Mouse (Mus musculus) spleen, adult 12 weeks (tissue): Measurements from ENCODE around the gene Col18a1.
A peak's percentile ranks its signal among the peaks of the same experiment; 100 is the strongest.

Experiments used
- DNase-seq: peaks from one replicate; pipeline ENCODE4 v3.0.0; 2022; ENCODE audit warnings: low spot score

The Col18a1 gene

GRCm38 (mm10) chr10:77165963-77166717 lies at the start of gene Col18a1:
Col18a1 (minus strand) TSS chr10:77166548.
- DNase-seq, result no peak

- DNase-seq, result no peak
Observed at GRCm38 (mm10) chr10:77215641-77216040, 49.3 kb upstream of the Col18a1 start.

DNA sequence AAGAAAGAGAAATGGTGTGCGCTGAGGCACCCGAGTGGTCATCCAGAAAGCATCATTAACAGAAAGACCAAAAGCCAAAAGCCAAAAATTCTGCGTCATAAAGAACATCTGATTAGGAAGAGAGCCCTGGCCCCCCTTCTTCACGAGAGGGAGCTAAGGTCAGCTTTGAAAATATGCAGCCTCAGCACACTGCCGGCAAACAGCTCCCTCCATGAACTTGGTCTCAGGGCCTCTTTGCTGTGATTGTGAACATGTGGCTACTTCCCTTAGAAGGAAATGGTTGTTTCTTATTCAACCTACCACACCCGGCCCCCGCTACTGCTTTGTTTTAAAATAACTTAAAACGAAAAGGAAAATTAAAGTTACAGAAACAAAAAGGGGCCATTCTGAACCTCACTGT lies 48.2 kb upstream of the Col18a1 start:
- DNase-seq, result no peak

GRCm38 (mm10) chr10:77213483-77213882 lies 47.1 kb upstream of the Col18a1 start:
- DNase-seq, result no peak

GRCm38 (mm10) chr10:77212354-77213120 lies 46.2 kb upstream of the Col18a1 start:
- DNase-seq, result no peak

DNA sequence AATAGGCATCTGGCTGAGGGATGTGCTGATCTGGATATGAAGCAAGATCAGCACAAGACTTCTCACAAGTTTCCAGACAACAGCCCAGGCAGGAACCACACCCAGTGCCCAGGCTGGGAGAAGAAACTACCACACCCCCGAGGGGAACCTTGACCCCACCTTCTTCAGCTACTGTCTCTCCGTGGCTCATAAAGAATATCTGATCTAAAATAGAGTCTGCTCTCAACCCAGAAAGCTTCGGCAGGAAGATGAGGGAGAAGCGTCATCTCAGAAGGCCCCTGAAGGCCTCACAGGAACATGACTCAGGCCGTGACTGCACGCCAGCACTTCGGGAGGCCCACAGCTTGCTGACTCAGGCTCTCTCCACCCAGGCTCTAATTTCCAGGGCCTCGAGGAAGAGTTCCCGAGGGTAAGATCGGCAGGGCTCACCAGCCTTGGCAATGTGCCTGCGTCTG lies 44.8 kb upstream of the Col18a1 start:
- peak; percentile 29 for DNase-seq

DNA sequence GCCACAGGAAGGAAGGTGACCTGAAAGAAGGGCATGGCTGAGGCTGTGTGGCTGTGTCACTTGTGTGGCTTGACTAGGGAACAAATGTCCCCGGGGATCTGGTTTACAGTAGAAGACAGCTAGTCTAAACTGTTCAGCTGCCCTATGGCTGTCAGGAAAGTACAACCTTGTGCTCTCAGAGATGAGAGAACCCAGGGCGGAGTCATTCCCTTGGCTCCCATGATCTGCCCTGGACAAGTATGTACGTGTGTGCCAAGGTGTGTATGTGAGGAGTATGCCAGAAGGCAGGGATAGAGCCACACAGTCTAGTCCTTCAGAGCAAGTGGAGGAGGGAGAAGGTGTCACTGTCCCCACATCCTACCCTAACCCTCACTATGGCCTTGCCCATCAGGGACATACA lies 44.3 kb upstream of the Col18a1 start:
- no peak for DNase-seq

- DNase-seq, result no peak
Observed at GRCm38 (mm10) chr10:77209261-77209660, 42.9 kb upstream of the Col18a1 start.

DNA sequence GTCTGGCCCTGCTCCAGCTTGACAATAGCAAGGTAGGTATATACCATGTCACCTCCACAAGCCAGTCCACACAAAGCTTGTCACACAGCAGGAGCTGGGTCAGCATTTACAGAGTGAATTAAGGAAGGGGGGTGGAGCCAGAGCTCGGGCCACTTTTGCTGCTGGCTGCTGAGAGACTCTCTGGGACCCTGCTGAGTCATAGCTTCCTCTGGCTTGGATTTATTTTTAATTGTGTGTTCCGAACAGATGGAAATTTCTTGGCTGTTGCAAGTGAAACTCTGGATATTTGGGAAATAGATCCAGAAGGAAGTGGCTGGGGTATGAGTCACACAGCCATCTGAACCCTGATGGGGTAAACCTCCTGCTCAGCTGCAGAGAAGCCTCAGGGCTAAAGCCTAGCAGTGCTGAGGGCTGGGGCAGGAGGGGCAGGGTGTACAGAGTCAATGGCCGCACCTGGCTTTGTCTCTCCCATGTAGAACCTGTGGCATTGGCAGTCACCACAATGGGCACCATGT lies 40.3 kb upstream of the Col18a1 start:
- DNase-seq, result no peak

GRCm38 (mm10) chr10:77206134-77206533 lies 39.8 kb upstream of the Col18a1 start:
- no peak for DNase-seq

- no peak for DNase-seq
Observed at GRCm38 (mm10) chr10:77203960-77204359, 37.6 kb upstream of the Col18a1 start.

DNA sequence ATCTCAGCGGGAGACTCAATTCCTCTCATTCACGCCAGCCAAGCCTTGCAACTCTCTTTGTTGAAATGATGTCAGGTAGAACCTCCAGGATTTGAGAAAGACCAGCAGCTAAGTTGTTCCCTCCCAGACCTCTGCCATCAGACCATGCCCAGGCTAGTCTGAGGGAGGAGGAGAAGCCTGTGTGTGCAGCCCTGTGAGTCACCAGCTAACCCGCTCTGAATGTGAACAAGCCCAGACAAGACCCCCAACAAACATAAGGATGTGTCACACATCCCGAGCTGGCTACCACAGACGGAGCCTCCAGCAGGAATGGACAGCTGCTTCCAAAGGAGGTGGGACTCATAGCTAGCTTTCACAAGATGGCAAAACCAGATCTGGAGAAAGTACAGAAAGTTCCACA lies 35.6 kb upstream of the Col18a1 start:
- no peak for DNase-seq

GRCm38 (mm10) chr10:77200295-77200694 lies 33.9 kb upstream of the Col18a1 start:
- no peak for DNase-seq

- DNase-seq, result no peak
Observed at GRCm38 (mm10) chr10:77199229-77199628, 32.9 kb upstream of the Col18a1 start.

DNA sequence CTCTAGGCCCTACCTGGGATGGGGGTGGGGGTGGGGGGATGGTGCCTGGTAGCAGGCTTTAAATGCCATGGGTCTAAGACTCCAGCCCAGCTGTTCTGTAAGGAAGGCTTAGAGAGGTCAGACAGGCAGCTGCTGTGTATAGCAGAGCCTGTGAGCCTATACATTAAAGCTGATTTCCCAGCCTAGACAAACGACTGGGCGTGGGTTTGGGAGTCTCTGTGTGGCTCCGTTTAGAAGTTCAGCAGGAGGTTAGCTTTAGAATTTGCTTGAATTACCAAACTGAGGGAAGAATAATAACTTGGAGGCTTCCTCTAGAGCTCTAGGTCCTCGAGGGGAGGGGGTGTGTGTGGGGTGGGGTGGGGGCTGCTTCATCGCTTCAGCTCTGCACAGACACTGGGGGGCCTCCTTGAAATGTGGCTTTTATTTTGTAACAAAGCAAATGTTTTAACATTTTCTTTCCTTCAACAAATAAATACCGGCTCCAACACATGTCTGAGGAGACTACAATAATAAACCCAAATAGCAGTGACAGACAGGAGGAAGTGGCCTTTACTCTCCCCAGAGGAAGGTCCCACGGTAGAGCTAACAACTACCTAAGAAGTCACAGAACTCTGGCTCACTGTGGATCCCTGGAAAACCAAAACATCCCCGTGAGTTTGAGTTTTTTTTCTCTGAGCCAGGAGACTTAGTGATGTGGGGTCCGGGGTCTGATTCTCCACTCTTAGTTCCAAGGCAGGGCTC lies 31.3 kb upstream of the Col18a1 start:
- no peak for DNase-seq

DNA sequence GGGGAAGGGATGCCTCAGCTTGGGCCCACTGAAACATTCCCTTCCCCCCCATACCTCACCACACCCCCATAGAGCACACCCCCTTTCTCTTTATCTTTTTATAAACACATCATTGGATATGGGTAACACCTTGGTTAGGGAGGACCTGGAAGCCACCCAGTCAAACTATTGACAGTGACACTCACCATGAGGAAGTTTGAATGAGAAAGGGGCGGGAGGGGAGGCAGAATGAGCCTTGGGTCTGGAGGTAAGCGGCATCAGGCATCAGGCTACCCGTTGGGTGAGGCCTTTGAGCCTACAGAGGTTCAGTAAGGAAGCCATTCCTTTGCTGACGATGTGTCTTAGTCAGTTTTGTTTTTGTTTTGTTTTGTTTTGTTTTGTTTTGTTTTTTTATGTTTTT lies 30.3 kb upstream of the Col18a1 start:
- no peak for DNase-seq

- DNase-seq, result no peak
Observed at GRCm38 (mm10) chr10:77196115-77196514, 29.8 kb upstream of the Col18a1 start.

DNA sequence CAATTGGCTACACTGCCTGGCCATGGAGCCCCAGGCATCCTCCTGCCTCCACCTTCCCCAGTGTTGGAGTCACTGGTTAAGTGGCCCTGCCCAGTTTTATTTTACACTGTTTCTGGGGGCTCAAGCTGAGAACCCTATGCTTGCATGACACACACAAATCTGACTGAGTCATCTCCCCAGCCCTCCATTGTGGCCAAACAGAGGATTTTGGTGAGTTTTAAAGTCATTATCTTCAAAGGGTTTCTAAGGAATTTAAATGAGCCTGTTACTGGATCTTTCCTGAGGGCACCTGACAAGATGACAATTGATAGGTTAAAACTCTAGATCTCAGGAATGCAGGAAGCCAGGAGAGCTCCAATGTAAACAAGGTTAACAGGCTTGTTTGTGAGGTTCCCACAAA lies 27.1 kb upstream of the Col18a1 start:
- no peak for DNase-seq

DNA sequence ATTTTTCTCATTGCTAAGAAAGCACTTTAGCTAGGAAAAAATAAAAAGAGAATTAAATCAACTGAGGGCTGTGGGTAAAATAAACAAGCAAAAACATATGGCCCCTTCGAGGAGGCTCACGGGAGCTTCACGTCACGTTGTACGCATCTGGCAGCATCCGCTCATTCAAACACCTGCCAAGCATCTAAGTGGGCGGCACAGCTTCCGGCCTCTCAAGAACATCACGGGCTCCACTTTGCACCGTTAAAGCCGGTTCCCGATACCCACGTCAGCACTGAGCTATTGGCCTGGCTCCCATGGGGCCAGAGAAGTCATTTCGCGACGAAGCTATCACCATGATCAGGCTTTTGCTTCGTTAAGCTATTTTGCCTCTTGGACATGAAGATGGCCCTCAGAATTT lies 26.4 kb upstream of the Col18a1 start:
- no peak for DNase-seq

- DNase-seq, result no peak
Observed at GRCm38 (mm10) chr10:77190967-77191915, 24.9 kb upstream of the Col18a1 start.

- DNase-seq, result no peak
Observed at GRCm38 (mm10) chr10:77187427-77187826, 21.1 kb upstream of the Col18a1 start.
